ENCODE assay signal across 15 mouse cellular contexts in the genomic region with DNA sequence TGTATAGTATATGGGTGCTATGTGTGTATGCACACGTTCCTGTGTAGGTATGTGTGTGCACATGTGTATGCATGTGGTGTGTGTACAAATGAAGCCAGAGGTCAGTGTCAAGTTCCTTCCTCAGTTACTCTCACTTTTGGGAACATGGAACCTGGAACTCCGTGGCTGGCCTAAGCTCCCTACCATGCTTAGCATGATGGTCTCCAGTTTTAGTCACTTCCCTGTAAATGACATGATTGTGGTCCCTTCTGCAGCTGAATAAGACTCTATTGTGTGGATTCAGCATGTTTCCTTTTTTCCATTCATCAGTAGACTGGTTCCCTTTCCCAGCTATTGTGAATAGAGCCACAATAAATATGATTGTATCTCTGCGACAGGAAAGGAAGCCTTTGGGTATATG.
"Had no signal": no experiment of that assay in that cellular context is flagged by ENCODE, and none has a peak within 500 bp of the region (broad histone marks: within the 10 kb centered on the region; RNA-seq: fewer than 3 reads in every experiment).

No protein-coding gene starts in this region.

- H3K4me3 ChIP-seq: lung, embryonic 15.5 days; midbrain, embryonic 10.5 days; midbrain, embryonic 13.5 days; midbrain, embryonic 15.5 days; neural tube, embryonic 12.5 days; stomach, embryonic 15.5 days had no signal

- H3K27me3 ChIP-seq: lung, embryonic 15.5 days; midbrain, embryonic 13.5 days; neural tube, embryonic 12.5 days; stomach, embryonic 15.5 days had no signal

- H3K36me3 ChIP-seq: lung, embryonic 15.5 days; midbrain, embryonic 10.5 days; midbrain, embryonic 13.5 days; midbrain, embryonic 15.5 days; neural tube, embryonic 12.5 days; stomach, embryonic 15.5 days had no signal

- DNase-seq: lung, adult 2 months; lung, postnatal 14 days; lung, postnatal 36 days; right cerebral cortex, postnatal 14 days; thymus, adult 2 months; thymus, postnatal 25 days; thymus, postnatal 4 days had no signal

- H3K4me1 ChIP-seq: midbrain, embryonic 10.5 days; midbrain, embryonic 15.5 days; neural tube, embryonic 12.5 days had no signal

- H3K4me2 ChIP-seq: lung, embryonic 15.5 days; midbrain, embryonic 13.5 days; midbrain, embryonic 15.5 days; neural tube, embryonic 12.5 days; stomach, embryonic 15.5 days had no signal

- H3K9me3 ChIP-seq: lung, embryonic 15.5 days; midbrain, embryonic 10.5 days; midbrain, embryonic 13.5 days; midbrain, embryonic 15.5 days; neural tube, embryonic 12.5 days; stomach, embryonic 15.5 days had no signal

- H3K9ac ChIP-seq: lung, embryonic 15.5 days; midbrain, embryonic 13.5 days; midbrain, embryonic 15.5 days; neural tube, embryonic 12.5 days; stomach, embryonic 15.5 days had no signal

- ATAC-seq: lung, postnatal 0 days; midbrain, embryonic 13.5 days; midbrain, embryonic 15.5 days had no signal

- H3K27ac ChIP-seq: lung, embryonic 15.5 days; midbrain, embryonic 10.5 days; midbrain, embryonic 13.5 days; midbrain, embryonic 15.5 days; neural tube, embryonic 12.5 days; stomach, embryonic 15.5 days; stomach, postnatal 0 days had no signal
